ENCODE assay signal across 12 mouse cellular contexts in the genomic region with DNA sequence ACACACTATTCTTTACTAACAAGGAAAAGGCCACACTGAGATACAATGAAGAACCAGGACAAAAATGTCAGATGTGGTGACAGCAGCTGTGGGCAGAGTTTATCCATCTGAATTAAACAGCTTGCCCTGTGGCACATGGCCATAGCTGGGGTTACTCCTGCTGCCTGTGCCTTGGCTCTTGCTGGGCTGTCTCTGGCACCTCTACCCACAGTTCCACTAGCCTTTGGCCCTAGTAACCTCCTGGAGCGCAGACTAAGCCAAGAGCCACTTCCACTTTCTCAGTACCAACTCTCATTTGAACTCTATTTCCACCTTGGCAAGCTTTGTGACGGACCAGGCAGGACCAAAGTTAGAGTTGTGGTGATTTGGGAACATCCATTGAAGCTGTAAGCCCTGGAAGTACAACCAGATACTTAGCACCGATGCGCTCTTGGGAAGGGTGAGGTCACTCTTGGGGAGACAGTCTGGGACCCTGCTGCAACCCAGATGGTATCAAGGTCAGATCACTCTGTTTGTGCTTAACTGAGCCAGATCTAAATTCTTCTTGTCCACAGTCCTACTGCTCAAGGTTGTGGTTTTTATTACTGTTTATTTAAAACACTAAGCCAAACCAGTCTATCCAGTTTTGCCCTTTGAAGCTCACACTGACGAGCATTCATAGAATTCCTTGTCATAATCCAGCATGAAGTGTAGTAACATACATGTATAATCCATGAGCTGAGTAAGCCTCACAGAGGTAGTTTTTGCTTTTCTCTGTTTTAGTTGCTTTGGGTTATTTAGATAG.
DNase-seq lines count a peak whose midpoint lies in the region; ATAC-seq and TF ChIP-seq lines count a peak whose summit lies in the region.
"Had no signal": no experiment of that assay in that cellular context is flagged by ENCODE, and none has a peak within 500 bp of the region (broad histone marks: within the 10 kb centered on the region; RNA-seq: fewer than 3 reads in every experiment).

No protein-coding gene starts in this region.

- 54% methylated on average over 5 of the region's 5 CpGs for whole genome bisulfite sequencing in intestine, embryonic 15.5 days
- WGBS in lung, embryonic 15.5 days: 62% methylated on average over 5 of the region's 5 CpGs

- in situ Hi-C loops in Patski (cut with MboI; ENCODE audit: low pct_unique_long_range_greater_than_20kb): no loop called here

- H3K27ac ChIP-seq in intestine, embryonic 15.5 days: no peak overlapping the region
- peak overlapping the region; percentile 27 for H3K27ac ChIP-seq in lung, embryonic 15.5 days
- H3K27ac ChIP-seq: hindbrain, embryonic 10.5 days; limb, embryonic 12.5 days had no signal

- POLR2A ChIA-PET in Patski (lab: Charles Lee): no interaction called here

- DNase-seq in embryo, embryonic 10 days (ENCODE audit: low spot score): peak; percentile 6
- DNase-seq in embryo, embryonic 10.5 days (ENCODE audit: low spot score): no peak
- DNase-seq in Patski (ENCODE audit: low read depth, low spot score): no peak
- DNase-seq in spleen, postnatal 10 days (ENCODE audit: low spot score in 2 of 2): no peak
- DNase-seq in left cerebral cortex, adult 11 months (ENCODE audit: low spot score): no peak
- DNase-seq: cerebellum, postnatal 25 days; right cerebral cortex, postnatal 14 days had no signal

- no peaks in the 10 kb centered on the region for H3K36me3 ChIP-seq in intestine, embryonic 15.5 days
- no peaks in the 10 kb centered on the region for H3K36me3 ChIP-seq in lung, embryonic 15.5 days
- H3K36me3 ChIP-seq: hindbrain, embryonic 10.5 days; limb, embryonic 12.5 days had no signal

- no peak overlapping the region for H3K9ac ChIP-seq in intestine, embryonic 15.5 days
- H3K9ac ChIP-seq in lung, embryonic 15.5 days: no peak overlapping the region
- H3K9ac ChIP-seq: limb, embryonic 12.5 days had no signal

- H3K27me3 ChIP-seq in Patski: peaks cover 3% of the 10 kb centered on the region
- no peaks in the 10 kb centered on the region for H3K27me3 ChIP-seq in intestine, embryonic 15.5 days (replicated peaks)
- H3K27me3 ChIP-seq in lung, embryonic 15.5 days: no peaks in the 10 kb centered on the region
- H3K27me3 ChIP-seq: limb, embryonic 12.5 days had no signal

- ATAC-seq in Patski: peak; percentile 35
- ATAC-seq in intestine, embryonic 15.5 days: peak; percentile 95
- ATAC-seq in lung, embryonic 15.5 days (ENCODE audit: borderline replicate concordance, extremely low read depth, low FRiP score, low TSS enrichment): peak; percentile 52; the same call in 1 of the 2 replicates
- ATAC-seq in megakaryocyte-erythroid progenitor cell, adult 5-6 weeks (replicated peaks; ENCODE audit: low FRiP score, low TSS enrichment, poor library complexity, severe bottlenecking): no peak

- CTCF ChIA-PET in Patski (lab: Charles Lee): no interaction called here

- no peak overlapping the region for H3K4me2 ChIP-seq in intestine, embryonic 15.5 days (replicated peaks)
- H3K4me2 ChIP-seq in lung, embryonic 15.5 days: peak overlapping the region; percentile 5; the same call in 1 of the 2 replicates
- H3K4me2 ChIP-seq: limb, embryonic 12.5 days had no signal

- TF ChIP-seq CTCF in Patski (IDR thresholded peaks at IDR 0.05): no peak

- H3K9me3 ChIP-seq in intestine, embryonic 15.5 days: no peaks in the 10 kb centered on the region
- H3K9me3 ChIP-seq in lung, embryonic 15.5 days: no peaks in the 10 kb centered on the region
- H3K9me3 ChIP-seq: hindbrain, embryonic 10.5 days; limb, embryonic 12.5 days had no signal

- no peak overlapping the region for H3K4me3 ChIP-seq in intestine, embryonic 15.5 days (replicated peaks)
- H3K4me3 ChIP-seq in lung, embryonic 15.5 days: no peak overlapping the region
- H3K4me3 ChIP-seq: hindbrain, embryonic 10.5 days; limb, embryonic 12.5 days had no signal

- 0 out of 2 replicates have a peak, but pooled peaks cover 3% of the 10 kb centered on the region for H3K4me1 ChIP-seq in intestine, embryonic 15.5 days (replicated peaks)
- no peaks in the 10 kb centered on the region for H3K4me1 ChIP-seq in lung, embryonic 15.5 days
- H3K4me1 ChIP-seq: hindbrain, embryonic 10.5 days; limb, embryonic 12.5 days had no signal
